Mouse (Mus musculus) layer of hippocampus, postnatal 10 days (tissue): Measurements from ENCODE around the gene Angptl4. TPM values are rescaled to one million over a fixed set of nuclear protein-coding genes. Genes with fewer than 3 reads are reported as not detected.
"Not testable (repeated sequence)": the region's sequence is repeated elsewhere in the genome, so short reads cannot be mapped to it uniquely, and the experiment has no call there.

ENCODE experiments used
- DNase-seq, 2 experiments: peaks; one replicate each; pipeline ENCODE4 v3.0.0; 2021; ENCODE audit warnings: low spot score in 2 of 2
- long read RNA-seq: library from polyadenylated mRNA; stranded (forward); transcript quantifications from one replicate; pipeline ENCODE4 v2.0.0, GENCODE M21; 2023
- total RNA-seq, 2 experiments: library from RNA; stranded (reverse); gene quantifications; 2 replicates each; pipeline ENCODE4 v1.2.3; 2021

The Angptl4 gene
- total RNA-seq: 1 to 10 TPM; 6.9 to 9.5 TPM
- long read RNA-seq, transcript Angptl4-201 (7 exons, 3,308 nt): major isoform, 13 of 14 reads
- long read RNA-seq, partial matches to known transcripts: 1 of 14 reads
- long read RNA-seq, other reads (novel, unspliced or antisense): 0 of 14 reads

- peak; percentile 54 to 66 for DNase-seq
Measured at GRCm38 (mm10) chr17:33781124-33781977, at the start of gene Angptl4. TSS of gene Angptl4 (minus strand) at chr17:33781830.

- no peak for DNase-seq
Measured at GRCm38 (mm10) chr17:33829561-33829960, 47.9 kb upstream of the Angptl4 start.

- no peak for DNase-seq
Measured at GRCm38 (mm10) chr17:33828892-33829291, 47.3 kb upstream of the Angptl4 start.

- DNase-seq: peak; percentile 75 to 77
Measured at GRCm38 (mm10) chr17:33826850-33827249, 45.2 kb upstream of the Angptl4 start.

- DNase-seq: no peak
Measured at GRCm38 (mm10) chr17:33825462-33825861, 43.8 kb upstream of the Angptl4 start.

- DNase-seq: not testable (repeated sequence)
Measured at GRCm38 (mm10) chr17:33824997-33825330, 43.3 kb upstream of the Angptl4 start.

- peak; percentile 98 for DNase-seq
Measured at GRCm38 (mm10) chr17:33824084-33824996, 42.7 kb upstream of the Angptl4 start, which contains the start of the genes Rps28 and Ndufa7. TSS of gene Rps28 (minus strand) at chr17:33824562. TSS of gene Ndufa7 (plus strand) at chr17:33824572.

- not testable (repeated sequence) for DNase-seq
Measured at GRCm38 (mm10) chr17:33823171-33823570, 41.5 kb upstream of the Angptl4 start.

GRCm38 (mm10) chr17:33822436-33822959, 40.9 kb upstream of the Angptl4 start:
- DNase-seq: no peak

GRCm38 (mm10) chr17:33817969-33818643, 36.5 kb upstream of the Angptl4 start:
- no peak for DNase-seq

GRCm38 (mm10) chr17:33817184-33817968, 35.7 kb upstream of the Angptl4 start:
- peak; percentile 80 to 87 for DNase-seq

- DNase-seq: no peak
Measured at GRCm38 (mm10) chr17:33816612-33817011, 35.0 kb upstream of the Angptl4 start.

GRCm38 (mm10) chr17:33815399-33815798, 33.8 kb upstream of the Angptl4 start:
- DNase-seq: no peak

- no peak for DNase-seq
Measured at GRCm38 (mm10) chr17:33812990-33813389, 31.4 kb upstream of the Angptl4 start.

GRCm38 (mm10) chr17:33812475-33812874, 30.8 kb upstream of the Angptl4 start:
- DNase-seq: no peak

- DNase-seq: no peak
Measured at GRCm38 (mm10) chr17:33811142-33811516, 29.5 kb upstream of the Angptl4 start.

GRCm38 (mm10) chr17:33810334-33811141, 28.9 kb upstream of the Angptl4 start, which contains the start of gene Kank3:
TSS of gene Kank3 (plus strand) at chr17:33810519.
- peak; percentile 96 to 97 for DNase-seq

GRCm38 (mm10) chr17:33808192-33808591, 26.6 kb upstream of the Angptl4 start:
- DNase-seq: no peak
